Mouse (Mus musculus): Measurements from ENCODE around the gene Ahdc1. TPM values are rescaled to one million over a fixed set of nuclear protein-coding genes. Genes with fewer than 3 reads are reported as not detected.

The Ahdc1 gene
- polyA plus RNA-seq, 1 experiment from 2014 or later: 14.6 TPM

DNA sequence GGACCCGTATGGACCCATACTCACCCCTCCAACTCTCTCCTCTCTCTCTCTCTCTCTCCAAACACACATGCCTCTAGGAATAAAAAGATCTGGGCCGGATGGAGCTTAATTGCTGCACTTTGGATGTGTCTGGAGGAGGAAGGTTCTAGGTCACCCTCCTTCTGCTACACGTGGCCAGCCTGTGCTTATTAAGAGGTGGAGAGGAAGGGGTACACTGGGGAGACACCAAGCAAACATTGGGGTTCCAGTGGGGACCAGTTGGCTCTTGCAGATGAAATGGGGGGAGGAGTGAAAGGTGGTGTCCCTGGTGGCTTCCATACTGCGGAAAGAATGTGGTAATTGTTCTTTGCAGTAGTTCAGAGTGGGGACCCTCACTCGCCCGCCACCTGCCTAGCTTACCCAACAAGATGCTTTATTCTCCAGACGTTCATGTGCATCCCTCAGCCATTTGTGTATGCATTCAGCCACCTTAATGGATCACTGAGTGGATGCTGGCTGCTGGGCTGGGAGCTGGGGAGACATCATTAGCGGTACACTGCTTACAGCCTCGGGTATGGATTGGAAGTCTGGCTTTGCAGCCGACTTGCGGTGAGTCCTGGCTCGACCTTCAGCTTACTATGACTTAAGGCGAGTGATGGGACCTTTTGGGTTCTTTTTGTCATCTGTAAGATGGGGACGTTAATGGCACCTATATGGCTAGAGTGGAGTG is 104.8 kb downstream of the Ahdc1 start:
- no peaks in the 10 kb centered on the region for H3K27me3 ChIP-seq
- H3K36me3 ChIP-seq: no peaks in the 10 kb centered on the region
- H3K9me3 ChIP-seq: no peaks in the 10 kb centered on the region
- H3K27ac ChIP-seq: peak overlapping the region; percentile 97; the same call in 1 of the 2 replicates
- no peak overlapping the region for H3K9ac ChIP-seq
- 74% methylated on average over 14 of the region's 14 CpGs for WGBS
- no peak for ATAC-seq (ENCODE audit: insufficient number of reproducible peaks, insufficient read depth, low FRiP score, low TSS enrichment)
- H3K4me2 ChIP-seq (replicated peaks): no peak overlapping the region
- no peak overlapping the region for H3K4me3 ChIP-seq
- peaks cover 41% of the 10 kb centered on the region for H3K4me1 ChIP-seq

DNA sequence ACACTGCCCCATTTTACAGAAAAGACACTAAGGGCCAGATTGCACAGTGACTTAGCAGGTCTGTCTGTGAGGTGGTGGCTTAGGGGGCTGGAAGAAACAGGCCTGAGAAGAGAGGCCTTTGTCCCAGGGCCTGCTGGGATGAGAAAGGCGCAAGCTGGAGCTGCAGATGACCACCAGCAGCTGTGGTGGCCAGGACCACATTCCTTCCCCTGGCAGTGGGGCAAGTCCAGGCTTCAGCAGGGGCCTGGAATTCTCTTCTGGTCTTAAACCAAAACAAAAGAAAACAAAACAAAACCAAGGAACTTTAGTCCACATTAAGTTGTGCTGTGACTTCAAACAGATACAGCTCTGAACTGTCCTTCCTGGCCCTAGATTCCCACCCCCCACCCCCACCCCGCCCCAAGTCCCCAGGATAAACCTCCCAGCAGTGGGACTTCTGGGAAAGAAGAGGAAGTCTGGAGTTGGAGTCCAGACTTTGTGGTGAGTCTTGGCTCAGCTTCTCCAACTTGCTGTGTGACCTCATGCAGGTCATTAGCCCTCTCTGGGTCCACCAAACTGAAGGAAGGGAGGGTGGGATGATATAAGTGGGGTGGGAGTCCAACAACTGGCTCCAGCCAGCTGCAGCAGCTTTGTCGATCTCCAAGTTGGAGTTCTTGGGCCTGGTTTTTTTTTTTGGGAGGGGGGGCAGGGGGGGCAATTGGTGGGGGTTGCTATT is 105.9 kb downstream of the Ahdc1 start:
- WGBS: 27% methylated on average over 3 of the region's 3 CpGs
- Histone ChIP-seq H3K27ac (peak overlapping the region; percentile 97), H3K9ac (peak overlapping the region; percentile 19; the same call in 1 of the 2 replicates), H3K4me2 (replicated peaks) (peak overlapping the region; percentile 29), H3K4me1 (peaks cover 46% of the 10 kb centered on the region), H3K9me3 (no peaks in the 10 kb centered on the region), H3K4me3 (no peak overlapping the region), H3K36me3 (no peaks in the 10 kb centered on the region), H3K27me3 (no peaks in the 10 kb centered on the region)
- ATAC-seq (ENCODE audit: insufficient number of reproducible peaks, insufficient read depth, low FRiP score, low TSS enrichment): no peak

DNA sequence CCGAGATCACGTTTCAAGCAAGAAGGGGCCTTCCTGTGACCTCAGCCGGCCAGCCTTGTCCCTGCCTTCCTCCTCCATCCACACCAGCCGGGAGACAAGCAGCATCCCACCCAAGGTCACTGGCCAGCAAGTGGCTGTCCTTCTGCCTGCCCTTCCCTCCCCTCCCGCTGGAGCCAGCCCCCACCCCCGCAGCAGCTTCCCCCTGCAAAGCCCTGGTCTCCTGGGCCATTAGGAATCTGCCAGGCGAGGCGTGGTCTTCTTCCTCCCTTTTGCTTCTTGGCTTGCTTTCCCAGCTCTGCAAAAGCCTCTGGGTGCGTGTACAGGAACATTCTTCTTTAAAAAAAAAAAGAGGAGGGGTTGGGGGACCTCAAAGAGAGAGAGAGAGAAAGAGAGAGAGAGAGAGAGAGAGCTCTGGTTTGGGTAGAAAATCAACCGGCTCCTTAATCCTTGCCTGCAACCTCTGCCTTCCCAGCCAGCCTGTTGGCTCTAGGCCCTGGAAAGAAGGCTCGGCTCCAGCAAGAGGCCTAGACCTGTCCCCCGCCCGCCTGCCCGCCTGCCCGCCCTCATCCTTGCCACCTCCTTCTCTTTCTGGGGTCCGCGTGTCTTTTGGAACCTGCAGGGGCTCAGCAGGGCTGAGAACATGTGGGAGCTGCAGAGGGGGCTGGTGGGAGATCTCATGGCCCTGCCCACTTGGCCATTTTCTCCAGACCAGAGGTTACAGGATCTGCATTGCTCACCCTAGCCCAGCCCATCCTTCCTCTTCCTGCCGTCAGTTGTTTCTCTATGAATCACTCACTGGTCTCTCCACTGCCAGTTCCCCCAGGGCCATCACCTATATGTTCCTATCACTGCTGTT is 106.7 kb downstream of the Ahdc1 start:
- peak overlapping the region; percentile 19; the same call in 1 of the 2 replicates for H3K9ac ChIP-seq
- H3K9me3 ChIP-seq: no peaks in the 10 kb centered on the region
- no peak overlapping the region for H3K4me3 ChIP-seq
- peak overlapping the region; percentile 29 for H3K4me2 ChIP-seq (replicated peaks)
- WGBS: 12% methylated on average over 18 of the region's 18 CpGs
- peak overlapping the region; percentile 97 for H3K27ac ChIP-seq
- H3K36me3 ChIP-seq: no peaks in the 10 kb centered on the region
- no peaks in the 10 kb centered on the region for H3K27me3 ChIP-seq
- ATAC-seq (ENCODE audit: insufficient number of reproducible peaks, insufficient read depth, low FRiP score, low TSS enrichment): peak; percentile 35
- peaks cover 42% of the 10 kb centered on the region for H3K4me1 ChIP-seq

DNA sequence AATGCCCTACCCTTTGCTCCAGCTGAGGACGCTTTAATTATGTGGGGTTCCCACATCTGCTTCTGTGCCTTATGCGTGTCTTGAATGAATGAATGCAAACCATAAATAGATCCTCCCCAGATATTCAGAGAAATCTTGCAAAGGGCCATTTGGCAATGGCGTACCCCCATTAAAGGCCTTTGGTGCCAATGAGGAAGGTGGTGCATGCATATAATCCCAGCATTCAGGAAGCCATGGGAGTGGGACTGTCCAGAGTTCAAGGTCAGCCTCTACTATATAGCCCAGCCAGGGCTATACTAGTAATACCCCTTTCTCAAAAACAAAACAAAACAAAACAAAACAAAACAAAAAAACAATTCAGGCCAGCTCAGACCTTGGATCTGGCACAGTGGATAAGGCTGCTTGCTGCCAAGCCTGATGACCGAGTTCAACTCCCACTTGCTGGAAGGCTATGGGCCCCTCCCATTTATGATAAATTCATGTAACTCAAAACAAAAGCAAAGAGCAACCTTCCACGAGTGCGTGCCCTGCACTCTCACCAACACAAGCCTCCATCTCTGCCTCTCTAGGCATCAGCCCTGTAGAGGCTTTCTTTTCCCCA is 107.8 kb downstream of the Ahdc1 start:
- 78% methylated on average over 6 of the region's 6 CpGs for WGBS
- no peaks in the 10 kb centered on the region for H3K36me3 ChIP-seq
- peaks cover 33% of the 10 kb centered on the region for H3K4me1 ChIP-seq
- no peak overlapping the region for H3K9ac ChIP-seq
- ATAC-seq (ENCODE audit: insufficient number of reproducible peaks, insufficient read depth, low FRiP score, low TSS enrichment): no peak
- no peaks in the 10 kb centered on the region for H3K27me3 ChIP-seq
- H3K4me2 ChIP-seq (replicated peaks): no peak overlapping the region
- no peak overlapping the region; the same call in 1 of the 2 replicates for H3K27ac ChIP-seq
- no peaks in the 10 kb centered on the region for H3K9me3 ChIP-seq
- no peak overlapping the region for H3K4me3 ChIP-seq

DNA sequence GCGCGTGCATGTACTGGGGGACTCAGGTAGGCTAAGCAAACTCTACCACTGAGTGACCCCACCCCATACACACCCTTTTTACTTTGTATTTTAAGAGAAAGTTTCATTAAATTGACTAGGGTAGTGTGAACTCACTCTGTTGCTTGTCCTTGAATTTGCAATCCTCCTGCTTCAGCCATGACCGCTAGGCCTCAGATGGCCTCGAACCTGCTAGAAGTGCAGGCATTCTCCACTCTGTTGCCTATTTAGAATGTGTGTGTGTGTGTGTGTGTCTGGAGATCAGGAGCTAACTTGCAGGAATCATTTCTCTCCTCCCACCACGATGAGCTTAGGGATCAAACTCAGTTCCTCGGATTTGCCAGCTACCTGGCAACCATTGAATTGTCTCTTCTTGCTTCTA is 108.5 kb downstream of the Ahdc1 start:
- no peak for ATAC-seq (ENCODE audit: insufficient number of reproducible peaks, insufficient read depth, low FRiP score, low TSS enrichment)
- WGBS: 88% methylated on average over 6 of the region's 6 CpGs
- no peaks in the 10 kb centered on the region for H3K9me3 ChIP-seq
- H3K4me3 ChIP-seq: no peak overlapping the region
- H3K36me3 ChIP-seq: no peaks in the 10 kb centered on the region
- H3K4me2 ChIP-seq (replicated peaks): no peak overlapping the region
- H3K27ac ChIP-seq: no peak overlapping the region
- peaks cover 33% of the 10 kb centered on the region for H3K4me1 ChIP-seq
- H3K9ac ChIP-seq: no peak overlapping the region
- no peaks in the 10 kb centered on the region for H3K27me3 ChIP-seq

DNA sequence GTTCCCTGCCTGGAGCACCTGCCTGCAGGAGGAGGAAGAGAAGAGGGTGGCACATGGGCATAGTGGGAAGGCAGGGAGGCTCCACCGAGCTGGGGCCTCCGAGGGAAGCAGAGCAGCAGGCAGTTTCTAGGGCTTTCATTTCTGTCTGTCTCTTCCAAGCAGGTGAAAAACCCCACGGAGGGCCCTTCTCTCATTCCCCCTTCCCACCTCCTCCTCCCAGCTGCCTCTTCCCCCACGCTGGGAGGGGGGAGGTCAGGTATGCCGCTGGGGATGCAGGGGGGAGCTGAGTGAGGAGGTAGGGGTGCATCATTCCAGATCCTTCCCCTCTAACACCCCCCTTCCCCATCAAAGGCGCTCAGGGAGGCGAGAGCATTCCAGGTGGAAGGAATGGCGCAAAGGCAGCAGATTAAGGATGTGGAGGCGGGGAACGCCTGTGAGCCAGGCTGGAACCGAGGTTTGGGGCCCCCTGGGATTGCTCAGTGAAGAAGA is 109.8 kb downstream of the Ahdc1 start:
- H3K9me3 ChIP-seq: no peaks in the 10 kb centered on the region
- peak overlapping the region; percentile 32 for H3K4me2 ChIP-seq (replicated peaks)
- H3K4me1 ChIP-seq: peaks cover 33% of the 10 kb centered on the region
- ATAC-seq (ENCODE audit: insufficient number of reproducible peaks, insufficient read depth, low FRiP score, low TSS enrichment): no peak
- H3K9ac ChIP-seq: 0 out of 2 replicates have a peak overlapping the region, but pooled peaks have one; percentile 5
- no peak overlapping the region for H3K4me3 ChIP-seq
- 6% methylated on average over 11 of the region's 11 CpGs for WGBS
- no peaks in the 10 kb centered on the region for H3K36me3 ChIP-seq
- H3K27ac ChIP-seq: peak overlapping the region; percentile 54; the same call in 1 of the 2 replicates
- H3K27me3 ChIP-seq: no peaks in the 10 kb centered on the region

DNA sequence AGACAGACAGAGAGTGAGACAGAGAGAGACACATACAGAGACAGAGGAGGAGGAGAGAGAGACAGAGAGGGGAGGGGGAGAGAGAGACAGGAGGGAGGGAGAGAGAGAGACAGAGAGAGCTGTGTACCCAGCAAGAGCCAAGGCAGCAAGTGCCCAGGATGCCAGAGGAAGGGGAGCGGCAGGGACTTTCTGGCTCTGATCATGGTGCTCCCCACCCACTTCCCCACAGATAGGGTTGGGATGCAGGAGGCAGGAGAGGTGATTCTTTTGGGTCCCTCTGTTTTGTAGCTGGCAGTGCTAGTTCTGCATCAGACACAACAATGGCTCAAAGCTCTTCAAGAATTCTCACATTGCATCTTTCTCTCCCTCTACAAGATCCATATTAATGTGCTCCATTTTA is 110.4 kb downstream of the Ahdc1 start:
- H3K4me2 ChIP-seq (replicated peaks): no peak overlapping the region
- no peak overlapping the region for H3K27ac ChIP-seq
- ATAC-seq (ENCODE audit: insufficient number of reproducible peaks, insufficient read depth, low FRiP score, low TSS enrichment): no peak
- H3K36me3 ChIP-seq: no peaks in the 10 kb centered on the region
- H3K27me3 ChIP-seq: no peaks in the 10 kb centered on the region
- 60% methylated on average over 1 of the region's 1 CpGs for WGBS
- peaks cover 33% of the 10 kb centered on the region for H3K4me1 ChIP-seq
- no peak overlapping the region for H3K4me3 ChIP-seq
- no peak overlapping the region for H3K9ac ChIP-seq
- no peaks in the 10 kb centered on the region for H3K9me3 ChIP-seq

DNA sequence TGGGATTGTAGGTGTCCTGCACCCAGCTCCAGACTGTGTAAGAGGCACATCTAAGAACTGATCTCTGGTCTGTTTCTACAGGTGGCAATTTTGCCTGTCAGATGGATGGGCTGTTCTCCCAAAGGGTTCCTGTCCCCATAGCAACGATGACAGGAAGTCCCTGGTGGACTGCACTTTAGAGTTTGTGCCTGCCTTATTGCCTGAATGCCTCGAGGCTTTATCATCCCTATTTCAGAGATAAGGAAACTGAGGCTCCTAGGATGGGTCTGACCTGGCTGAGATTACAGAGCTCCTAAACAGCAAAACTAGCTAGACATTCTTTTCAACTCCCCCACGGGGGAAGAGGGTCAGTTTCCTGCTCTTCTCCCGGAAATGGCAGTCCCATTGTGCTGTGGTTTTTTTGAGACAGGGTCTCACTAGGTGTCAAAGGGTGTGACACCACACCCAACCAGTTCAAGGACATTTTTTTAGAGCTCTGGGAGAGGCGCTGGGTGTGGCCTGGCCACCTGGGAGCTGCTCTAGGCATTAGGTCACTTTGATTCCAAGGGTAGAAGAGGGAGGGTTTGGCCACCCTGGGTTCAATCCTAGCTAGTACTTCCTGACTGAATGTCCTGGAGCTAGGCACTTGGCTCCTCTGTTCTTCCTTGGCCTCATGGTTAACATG is 111.0 kb downstream of the Ahdc1 start:
- no peak for ATAC-seq (ENCODE audit: insufficient number of reproducible peaks, insufficient read depth, low FRiP score, low TSS enrichment)
- H3K9me3 ChIP-seq: no peaks in the 10 kb centered on the region
- H3K4me2 ChIP-seq (replicated peaks): no peak overlapping the region
- 32% methylated on average over 5 of the region's 5 CpGs for WGBS
- H3K36me3 ChIP-seq: no peaks in the 10 kb centered on the region
- peaks cover 27% of the 10 kb centered on the region for H3K4me1 ChIP-seq
- H3K4me3 ChIP-seq: no peak overlapping the region
- H3K27ac ChIP-seq: no peak overlapping the region
- no peak overlapping the region for H3K9ac ChIP-seq
- no peaks in the 10 kb centered on the region for H3K27me3 ChIP-seq

DNA sequence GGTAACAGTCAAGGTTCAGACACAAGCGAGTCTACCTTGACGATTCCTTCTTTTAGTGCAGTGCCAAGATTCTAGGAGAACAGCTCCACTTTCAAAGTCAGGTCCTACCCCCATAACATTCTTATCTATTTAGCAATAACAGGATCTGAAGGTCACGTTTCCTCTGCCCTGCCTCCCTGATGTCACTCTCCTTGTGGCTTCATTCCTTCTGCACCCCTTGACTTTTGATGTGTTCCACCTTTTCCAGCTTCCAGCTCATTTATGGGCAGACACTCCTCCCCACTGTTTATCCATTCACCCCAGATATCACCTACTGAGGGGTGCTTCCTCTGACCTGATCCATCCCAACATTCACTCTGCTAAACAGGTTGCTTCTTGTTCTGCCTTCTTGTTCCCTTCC is 116.0 kb downstream of the Ahdc1 start:
- Histone ChIP-seq H3K4me1 (peaks cover 10% of the 10 kb centered on the region), H3K9ac (no peak overlapping the region), H3K4me2 (replicated peaks) (no peak overlapping the region), H3K27me3 (no peaks in the 10 kb centered on the region), H3K36me3 (no peaks in the 10 kb centered on the region), H3K9me3 (no peaks in the 10 kb centered on the region), H3K4me3 (no peak overlapping the region), H3K27ac (no peak overlapping the region)
- no peak for ATAC-seq (ENCODE audit: insufficient number of reproducible peaks, insufficient read depth, low FRiP score, low TSS enrichment)
- 82% methylated on average over 3 of the region's 3 CpGs for WGBS

All from embryonic facial prominence, embryonic 12.5 days (tissue).